Mouse (Mus musculus) kidney, postnatal 10 days (tissue): ENCODE results near the gene Sirt4.
"Not testable (repeated sequence)": the region's sequence is repeated elsewhere in the genome, so short reads cannot be mapped to it uniquely, and the experiment has no call there.

Experiments used
- DNase-seq: peaks from one replicate; pipeline ENCODE4 v3.0.0; 2021; ENCODE audit warnings: mixed read lengths

Sirt4 gene

GRCm38 (mm10) chr5:115465642-115466420 lies 18.7 kb downstream of the Sirt4 start, which contains the start of gene Pla2g1b:
Gene Pla2g1b, plus strand, starts transcription at chr5:115466262.
- DNase-seq: no peak

- DNase-seq: no peak
Observed at GRCm38 (mm10) chr5:115464408-115465115, 20.0 kb downstream of the Sirt4 start.

- no peak for DNase-seq
Observed at GRCm38 (mm10) chr5:115458918-115459317, 25.6 kb downstream of the Sirt4 start.

- DNase-seq: no peak
Observed at GRCm38 (mm10) chr5:115455838-115456237, 28.7 kb downstream of the Sirt4 start.

GRCm38 (mm10) chr5:115454422-115455090 lies 30.0 kb downstream of the Sirt4 start:
- no peak for DNase-seq

GRCm38 (mm10) chr5:115450410-115451317 lies 33.9 kb downstream of the Sirt4 start:
- DNase-seq: no peak

GRCm38 (mm10) chr5:115449247-115449646 lies 35.3 kb downstream of the Sirt4 start:
- DNase-seq: no peak

- no peak for DNase-seq
Observed at GRCm38 (mm10) chr5:115447108-115447507, 37.4 kb downstream of the Sirt4 start.

- no peak for DNase-seq
Observed at GRCm38 (mm10) chr5:115444130-115444529, 40.4 kb downstream of the Sirt4 start.

GRCm38 (mm10) chr5:115442663-115443062 lies 41.9 kb downstream of the Sirt4 start:
- DNase-seq: not testable (repeated sequence)

GRCm38 (mm10) chr5:115441205-115441849 lies 43.2 kb downstream of the Sirt4 start:
- DNase-seq: peak; percentile 84

GRCm38 (mm10) chr5:115438667-115439066 lies 45.9 kb downstream of the Sirt4 start:
- no peak for DNase-seq

- no peak for DNase-seq
Observed at GRCm38 (mm10) chr5:115437945-115438315, 46.6 kb downstream of the Sirt4 start.

GRCm38 (mm10) chr5:115437242-115437944 lies 47.1 kb downstream of the Sirt4 start:
- no peak for DNase-seq

- peak; percentile 79 for DNase-seq
Observed at GRCm38 (mm10) chr5:115436421-115437124, 48.0 kb downstream of the Sirt4 start.

- DNase-seq: no peak
Observed at GRCm38 (mm10) chr5:115435755-115436379, 48.7 kb downstream of the Sirt4 start.

GRCm38 (mm10) chr5:115434853-115435754 lies 49.4 kb downstream of the Sirt4 start:
- no peak for DNase-seq

GRCm38 (mm10) chr5:115434280-115434852 lies 50.2 kb downstream of the Sirt4 start:
- no peak for DNase-seq

- no peak for DNase-seq
Observed at GRCm38 (mm10) chr5:115433191-115433590, 51.3 kb downstream of the Sirt4 start.
